Mouse (Mus musculus) thymus, postnatal 25 days (tissue): ENCODE data around the gene Ensa.
"Not testable (repeated sequence)": the region's sequence is repeated elsewhere in the genome, so short reads cannot be mapped to it uniquely, and the experiment has no call there.

Experiments used
- DNase-seq: peaks from one replicate; pipeline ENCODE4 v3.0.0; 2022

Ensa gene

GRCm38 (mm10) chr3:95645313-95646235, 20.8 kb downstream of the Ensa start:
- DNase-seq: peak; percentile 59

DNA sequence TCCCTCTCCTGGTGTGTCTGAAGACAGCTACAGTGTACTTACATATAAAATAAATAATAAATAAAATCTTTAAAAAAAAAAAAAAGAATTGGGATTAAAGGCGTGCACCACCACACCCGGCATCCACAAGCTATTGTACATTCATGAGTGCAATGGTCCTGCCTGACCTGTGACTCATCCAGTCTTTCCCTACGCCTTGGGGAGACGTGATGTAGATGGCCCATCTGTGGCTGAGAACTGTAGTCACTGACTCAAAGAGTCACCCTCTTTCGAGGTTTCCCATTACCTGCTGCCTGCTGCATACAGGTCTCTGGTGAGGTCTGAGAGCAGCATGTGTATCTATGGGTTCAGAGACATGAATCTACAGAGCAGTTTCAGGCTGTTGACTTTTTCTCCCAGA, 23.2 kb downstream of the Ensa start:
- no peak for DNase-seq

GRCm38 (mm10) chr3:95650276-95651032, 25.7 kb downstream of the Ensa start:
- DNase-seq: no peak

- no peak for DNase-seq
These were observed 26.2 kb downstream of the Ensa start for GRCm38 (mm10) chr3:95651033-95651373.

GRCm38 (mm10) chr3:95651391-95652203, 26.8 kb downstream of the Ensa start:
- no peak for DNase-seq

GRCm38 (mm10) chr3:95652204-95652811, 27.5 kb downstream of the Ensa start:
- peak; percentile 36 for DNase-seq

GRCm38 (mm10) chr3:95652871-95653270, 28.1 kb downstream of the Ensa start:
- no peak for DNase-seq

DNA sequence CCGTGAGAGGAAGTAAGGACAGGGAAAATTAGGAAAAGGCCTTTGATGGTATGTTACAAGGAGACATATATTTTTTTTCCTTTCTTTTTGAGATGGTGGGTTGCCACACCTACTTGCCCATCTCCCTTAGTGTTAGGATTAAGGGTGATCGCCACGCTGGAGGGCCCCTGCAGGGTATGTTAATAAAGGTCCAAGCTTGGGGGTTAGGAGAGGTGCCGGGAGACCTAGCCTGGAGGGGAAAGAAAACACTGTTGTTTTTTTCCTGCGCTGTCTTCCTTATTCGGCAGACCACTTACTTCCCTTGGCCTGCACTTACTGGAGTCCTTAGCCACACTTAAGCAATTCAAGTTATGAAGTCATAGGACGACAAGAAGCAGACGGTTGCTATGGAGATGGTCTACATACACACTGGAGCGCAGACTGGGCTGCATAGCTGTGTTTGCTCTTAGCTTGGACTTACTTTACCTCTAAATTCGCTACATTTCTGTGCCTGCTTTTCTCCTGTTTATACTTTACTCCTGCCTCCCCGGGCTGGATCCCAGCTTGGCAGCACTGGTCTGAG, 28.8 kb downstream of the Ensa start:
- no peak for DNase-seq

DNA sequence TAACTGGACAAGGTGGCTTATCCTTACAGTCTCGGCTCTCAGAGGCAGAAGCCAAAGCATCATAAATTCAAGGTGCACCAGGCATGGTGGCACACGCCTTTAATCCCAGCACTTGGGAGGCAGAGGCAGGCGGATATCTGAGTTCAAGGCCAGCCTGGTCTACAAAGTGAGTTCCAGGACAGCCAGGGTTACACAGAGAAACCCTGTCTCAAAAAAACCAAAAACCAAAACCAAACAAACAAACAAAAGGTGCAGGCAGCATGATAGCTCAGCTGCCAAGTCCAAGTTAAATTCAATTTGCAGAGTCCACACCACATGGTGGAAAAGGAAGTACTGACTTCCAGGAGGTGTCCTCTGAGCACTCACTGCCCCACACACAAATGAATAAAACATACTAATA, 29.6 kb downstream of the Ensa start:
- DNase-seq: not testable (repeated sequence)

GRCm38 (mm10) chr3:95655437-95655836, 30.6 kb downstream of the Ensa start:
- DNase-seq: no peak

DNA sequence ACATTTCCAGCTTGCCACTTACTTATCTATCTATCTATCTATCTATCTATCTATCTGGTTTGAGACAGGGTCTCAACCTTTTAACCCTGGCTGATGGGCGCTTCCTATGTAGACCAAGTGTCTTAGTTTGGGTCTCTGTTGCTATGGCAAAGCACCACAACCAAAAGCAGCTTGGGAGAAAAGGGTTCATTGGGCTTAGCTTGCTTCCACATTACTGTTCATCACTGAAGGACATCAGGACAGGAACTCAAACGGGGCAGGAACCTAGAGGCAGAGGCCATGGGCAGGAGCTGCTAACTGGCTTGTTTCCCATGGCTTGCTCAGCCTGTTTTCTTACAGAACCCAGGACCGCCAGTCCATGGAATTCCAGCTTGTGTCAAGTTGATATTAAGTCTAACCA, 32.3 kb downstream of the Ensa start:
- DNase-seq: no peak

- no peak for DNase-seq
These were observed 32.9 kb downstream of the Ensa start for GRCm38 (mm10) chr3:95657711-95658110.

DNA sequence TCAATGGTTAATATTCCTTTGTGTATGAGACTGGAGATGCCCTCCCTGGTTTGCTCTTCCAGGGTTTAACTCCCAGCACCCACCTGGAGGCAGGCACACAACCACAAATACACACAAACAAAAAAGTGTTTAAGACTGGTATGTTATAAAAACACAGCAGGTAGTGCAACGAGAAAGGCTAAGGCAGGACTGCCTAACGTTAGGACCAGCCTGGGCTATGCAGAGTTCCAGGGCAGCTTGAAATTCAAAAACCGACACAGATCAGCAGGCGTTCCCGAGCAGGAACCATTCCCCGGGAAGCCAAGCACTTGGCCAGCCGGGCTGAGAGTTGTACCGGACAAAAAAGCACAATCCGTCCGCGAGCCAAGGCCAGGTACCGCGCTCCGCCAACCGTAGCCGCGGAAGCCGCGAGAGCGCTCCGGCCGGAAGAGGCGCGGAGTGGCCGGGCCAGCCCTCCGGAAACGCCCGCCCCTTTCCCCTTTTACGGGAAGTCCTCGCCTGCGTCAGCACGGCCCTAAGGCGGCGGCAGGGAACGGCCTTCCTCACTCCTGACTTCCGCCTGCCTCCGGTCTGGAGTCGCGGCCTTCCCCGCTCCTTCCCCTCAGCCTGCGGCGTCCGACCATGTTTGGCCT, 33.6 kb downstream of the Ensa start, which contains the start of gene Mcl1:
TSS of gene Mcl1 (plus strand) at position 553 of the 632 bp plus-strand sequence.
- peak; percentile 92 for DNase-seq

- peak; percentile 85 for DNase-seq
These were observed 34.3 kb downstream of the Ensa start for GRCm38 (mm10) chr3:95658868-95659712.

DNA sequence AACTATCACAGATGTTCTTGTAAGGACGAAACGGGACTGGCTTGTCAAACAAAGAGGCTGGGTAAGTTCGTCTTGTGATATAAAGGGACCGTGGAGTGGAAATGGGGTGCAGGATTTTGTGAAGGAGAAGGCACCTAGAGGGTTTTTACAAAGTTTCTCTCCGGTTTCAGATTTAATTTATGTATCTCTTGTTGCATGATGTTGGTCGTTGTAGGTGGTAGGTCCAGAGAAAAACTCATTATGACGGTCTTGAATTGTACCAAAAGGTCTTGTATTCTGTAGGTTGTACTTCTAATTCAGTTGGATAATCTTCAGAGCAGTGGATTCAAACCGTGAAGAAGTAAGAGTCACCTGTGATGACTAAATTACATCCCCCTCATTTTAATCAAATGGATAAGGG, 35.2 kb downstream of the Ensa start:
- DNase-seq: no peak

- DNase-seq: no peak
These were observed 36.1 kb downstream of the Ensa start for GRCm38 (mm10) chr3:95660788-95661478.

DNA sequence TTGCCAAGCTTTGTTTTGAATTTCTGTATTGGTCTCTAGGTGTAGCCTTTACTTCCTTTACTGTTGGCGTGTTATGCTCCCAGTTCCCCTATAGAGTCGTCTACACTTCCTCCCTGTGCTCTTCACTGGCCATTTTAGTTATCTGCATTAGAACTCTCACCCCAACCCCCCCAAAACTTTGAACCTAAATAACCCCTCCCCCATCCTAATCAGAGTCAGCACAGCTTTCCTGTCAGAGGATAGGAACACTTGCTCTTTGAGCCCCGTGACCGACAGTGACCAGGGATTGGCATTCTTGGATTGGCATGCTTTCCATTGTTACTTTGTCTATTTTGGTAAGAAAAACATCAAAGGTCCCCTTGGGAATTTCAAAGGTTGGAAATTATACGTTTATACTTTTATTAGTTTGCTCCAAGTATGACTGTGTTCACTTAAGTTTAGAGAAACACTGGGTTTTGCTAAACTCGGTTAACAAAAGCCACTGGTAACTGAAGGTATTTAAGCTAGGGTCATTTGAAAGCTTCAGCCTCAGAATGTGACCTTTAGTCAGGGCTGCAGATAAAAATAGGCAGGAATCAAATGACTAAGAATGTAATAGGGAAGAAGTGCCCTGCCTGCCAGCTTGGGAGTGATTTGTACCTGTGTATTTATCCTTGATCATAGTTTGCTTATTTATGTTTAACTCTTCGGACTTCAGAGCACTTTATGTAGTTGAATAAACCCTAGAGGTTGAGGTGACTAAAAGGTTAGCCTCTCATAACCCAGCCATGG, 37.3 kb downstream of the Ensa start:
- no peak for DNase-seq

GRCm38 (mm10) chr3:95662724-95663449, 38.1 kb downstream of the Ensa start:
- DNase-seq: no peak

DNA sequence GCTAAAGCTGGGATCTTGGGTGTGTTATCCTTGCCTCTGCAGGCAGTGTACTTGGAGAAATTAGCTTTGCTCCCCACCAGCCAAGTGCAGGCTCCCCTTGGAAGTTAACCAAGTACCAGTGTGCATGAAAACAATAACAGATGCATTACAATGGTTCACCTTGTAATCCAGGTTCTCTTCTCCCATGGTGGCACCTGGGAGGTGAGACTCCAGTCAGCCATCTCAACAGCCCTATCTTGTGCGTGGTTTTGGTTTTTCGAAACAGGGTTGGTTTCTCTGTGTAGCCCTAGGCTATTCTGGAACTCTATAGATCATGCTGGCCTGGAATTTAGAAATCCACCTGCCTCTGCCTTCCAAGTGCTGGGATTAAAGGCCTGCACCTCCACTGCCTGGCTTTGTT, 38.7 kb downstream of the Ensa start:
- DNase-seq: no peak
